Mouse (Mus musculus): Measurements from ENCODE around the gene Tpm3. TPM values are rescaled to one million over a fixed set of nuclear protein-coding genes. Genes with fewer than 3 reads are reported as not detected.
"Not testable (repeated sequence)": the region's sequence is repeated elsewhere in the genome, so short reads cannot be mapped to it uniquely, and the experiment has no call there.

Tpm3 gene
- polyA plus RNA-seq, 1 experiment from 2014 or later = 541 TPM

DNA sequence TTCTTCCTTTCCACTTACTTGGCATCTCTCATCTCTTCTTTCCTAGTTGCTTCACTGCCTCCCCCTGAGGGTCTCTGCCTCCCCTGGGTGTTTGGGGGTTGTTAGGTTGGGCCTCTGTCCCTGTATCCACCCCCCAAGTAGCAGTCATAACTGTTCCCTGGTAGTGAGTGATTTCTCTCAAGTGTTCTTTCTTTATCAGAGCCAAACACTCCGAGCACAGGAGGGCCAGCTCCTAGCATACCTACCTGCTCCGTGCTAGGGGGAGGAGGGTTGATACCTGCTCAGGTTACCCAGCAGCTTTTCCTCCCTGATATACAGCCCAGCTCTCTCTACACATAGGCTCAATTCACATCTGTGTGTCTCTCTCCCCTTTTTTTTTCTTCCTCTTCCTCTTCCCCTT lies 16.2 kb downstream of the Tpm3 start:
- Histone ChIP-seq H3K4me1 (replicated peaks) (peaks cover 17% of the 10 kb centered on the region), H3K4me3 (no peak overlapping the region), H3K27me3 (ENCODE audit: insufficient read depth, poor library complexity, severe bottlenecking) (no peaks in the 10 kb centered on the region), H3K27ac (no peak overlapping the region), H3K9me3 (no peaks in the 10 kb centered on the region), H3K36me3 (peaks cover 88% of the 10 kb centered on the region)
- WGBS = 98% methylated on average over 2 of the region's 2 CpGs
- DNase-seq (ENCODE audit: low spot score) = no peak

DNA sequence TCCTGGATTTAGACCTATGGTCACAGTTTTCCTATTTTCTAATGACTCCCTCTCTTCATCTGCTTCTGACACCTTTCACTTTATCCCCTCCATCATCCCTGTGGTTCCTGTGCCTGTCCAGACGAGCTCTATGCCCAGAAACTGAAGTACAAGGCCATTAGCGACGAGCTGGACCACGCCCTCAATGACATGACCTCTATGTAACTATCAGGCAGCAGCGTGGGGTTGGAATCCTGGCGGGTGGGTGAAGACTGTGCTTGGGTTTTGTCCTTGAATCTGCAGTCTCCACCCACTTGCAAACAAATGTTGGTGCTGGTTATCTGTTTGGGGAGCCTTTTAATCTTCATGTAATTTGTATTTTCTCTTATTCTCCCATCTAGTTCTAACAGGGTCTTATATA lies 18.4 kb downstream of the Tpm3 start:
- 90% methylated on average over 6 of the region's 6 CpGs for WGBS
- Histone ChIP-seq H3K27ac (no peak overlapping the region), H3K36me3 (peaks cover 100% of the 10 kb centered on the region), H3K4me3 (no peak overlapping the region), H3K9me3 (no peaks in the 10 kb centered on the region), H3K4me1 (replicated peaks) (no peaks in the 10 kb centered on the region), H3K27me3 (ENCODE audit: insufficient read depth, poor library complexity, severe bottlenecking) (no peaks in the 10 kb centered on the region)
- DNase-seq (ENCODE audit: low spot score) = no peak

GRCm38 (mm10) chr3:90094453-90094852 lies 22.0 kb downstream of the Tpm3 start:
- Histone ChIP-seq H3K9me3 (no peaks in the 10 kb centered on the region), H3K36me3 (peaks cover 100% of the 10 kb centered on the region), H3K27me3 (ENCODE audit: insufficient read depth, poor library complexity, severe bottlenecking) (no peaks in the 10 kb centered on the region), H3K4me3 (no peak overlapping the region), H3K4me1 (replicated peaks) (no peaks in the 10 kb centered on the region), H3K27ac (no peak overlapping the region)
- DNase-seq (ENCODE audit: low spot score) = no peak
- WGBS = 95% methylated on average over 3 of the region's 3 CpGs

DNA sequence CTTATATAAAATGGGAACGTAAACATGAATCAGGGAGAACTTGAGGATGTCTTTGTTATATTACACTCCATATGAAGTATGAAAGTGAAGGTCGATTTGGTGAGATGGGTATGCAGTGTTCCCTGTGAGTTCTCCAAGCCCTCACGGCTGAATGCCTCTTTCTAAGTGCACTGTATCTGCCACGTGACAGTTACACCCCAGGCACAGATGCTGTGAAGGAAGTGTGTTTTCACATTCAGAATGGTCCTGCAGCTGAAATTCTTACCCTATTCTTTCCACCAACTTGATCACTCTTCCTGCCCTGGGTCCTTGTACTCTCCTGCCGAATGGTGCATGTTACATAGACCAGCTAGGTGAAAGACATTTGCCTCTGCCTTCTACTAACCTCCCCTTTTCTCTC lies 25.5 kb downstream of the Tpm3 start:
- no peak overlapping the region for H3K27ac ChIP-seq
- no peaks in the 10 kb centered on the region for H3K9me3 ChIP-seq
- peaks cover 95% of the 10 kb centered on the region for H3K36me3 ChIP-seq
- H3K4me1 ChIP-seq (replicated peaks) = no peaks in the 10 kb centered on the region
- no peaks in the 10 kb centered on the region for H3K27me3 ChIP-seq (ENCODE audit: insufficient read depth, poor library complexity, severe bottlenecking)
- DNase-seq (ENCODE audit: low spot score) = no peak
- WGBS = 86% methylated on average over 5 of the region's 5 CpGs
- H3K4me3 ChIP-seq = no peak overlapping the region

DNA sequence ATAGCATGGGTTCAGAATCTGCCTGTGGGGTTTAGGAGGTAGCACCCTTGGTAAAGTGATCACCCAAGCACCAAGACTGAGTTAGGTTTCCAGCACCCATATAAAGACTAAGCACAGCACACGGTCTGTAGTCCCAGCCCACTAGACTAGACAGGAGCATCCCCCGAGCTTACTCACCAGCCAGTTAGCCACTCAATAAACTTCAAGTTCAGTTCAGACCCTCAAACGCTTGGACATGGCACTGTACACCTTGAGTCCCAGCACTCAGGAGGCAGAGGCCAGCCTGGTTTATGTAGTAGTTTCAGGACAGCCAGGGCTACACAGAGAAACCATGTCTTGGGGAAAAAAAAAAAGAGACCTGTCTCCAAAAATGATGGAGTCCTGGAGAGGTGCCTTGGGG lies 28.6 kb downstream of the Tpm3 start:
- Histone ChIP-seq H3K9me3 (no peaks in the 10 kb centered on the region), H3K4me3 (no peak overlapping the region), H3K27me3 (ENCODE audit: insufficient read depth, poor library complexity, severe bottlenecking) (no peaks in the 10 kb centered on the region), H3K36me3 (peaks cover 73% of the 10 kb centered on the region), H3K4me1 (replicated peaks) (no peaks in the 10 kb centered on the region), H3K27ac (no peak overlapping the region)
- 95% methylated on average over 3 of the region's 3 CpGs for WGBS
- no peak for DNase-seq (ENCODE audit: low spot score)

DNA sequence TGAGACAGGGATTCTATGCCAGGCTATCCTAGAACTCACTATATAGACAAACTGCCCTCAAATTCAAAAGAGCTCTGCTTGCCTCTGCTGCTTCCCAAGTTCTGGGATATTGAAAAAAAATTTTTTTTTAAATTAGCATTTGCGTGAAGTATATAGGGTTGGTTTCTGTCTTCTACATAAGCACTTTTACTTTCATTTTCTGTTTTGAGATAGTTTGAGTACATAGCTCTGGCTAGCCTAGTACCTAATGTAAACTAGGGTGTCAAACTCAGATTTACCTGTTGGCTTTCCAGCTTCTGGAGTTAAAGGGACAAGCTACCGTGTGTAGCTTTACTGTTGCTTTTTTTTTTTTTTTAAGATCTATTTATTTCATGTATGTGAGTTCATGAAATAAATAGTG lies 29.2 kb downstream of the Tpm3 start:
- Histone ChIP-seq H3K9me3 (no peaks in the 10 kb centered on the region), H3K4me3 (no peak overlapping the region), H3K36me3 (peaks cover 66% of the 10 kb centered on the region), H3K27ac (no peak overlapping the region), H3K4me1 (replicated peaks) (no peaks in the 10 kb centered on the region), H3K27me3 (ENCODE audit: insufficient read depth, poor library complexity, severe bottlenecking) (no peaks in the 10 kb centered on the region)
- 96% methylated on average over 2 of the region's 2 CpGs for WGBS
- no peak for DNase-seq (ENCODE audit: low spot score)

GRCm38 (mm10) chr3:90102239-90102638 lies 29.8 kb downstream of the Tpm3 start:
- 86% methylated on average over 2 of the region's 2 CpGs for WGBS
- H3K36me3 ChIP-seq = peaks cover 61% of the 10 kb centered on the region

DNA sequence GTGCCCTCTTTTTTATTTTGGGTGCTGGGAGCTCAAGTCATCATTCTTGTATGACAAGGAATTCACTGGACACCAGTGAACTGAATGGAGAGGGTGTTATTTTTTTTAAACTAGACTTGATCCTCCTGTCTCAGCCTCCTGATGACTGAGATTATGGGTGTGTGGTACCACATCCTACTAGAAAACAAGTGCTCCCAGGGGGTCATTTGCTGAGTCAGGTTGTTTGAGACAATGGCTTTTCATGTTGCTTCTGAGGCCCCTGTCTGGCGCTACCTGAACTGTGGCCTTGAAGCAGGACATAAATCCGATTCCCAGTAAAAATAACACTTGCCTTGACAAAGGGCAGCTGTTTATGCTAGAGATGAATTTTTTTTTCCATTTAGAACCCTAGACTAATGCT lies 30.7 kb downstream of the Tpm3 start:
- DNase-seq (ENCODE audit: low spot score) = no peak
- Histone ChIP-seq H3K27me3 (ENCODE audit: insufficient read depth, poor library complexity, severe bottlenecking) (no peaks in the 10 kb centered on the region), H3K27ac (no peak overlapping the region), H3K9me3 (no peaks in the 10 kb centered on the region), H3K36me3 (peaks cover 51% of the 10 kb centered on the region), H3K4me3 (no peak overlapping the region), H3K4me1 (replicated peaks) (no peaks in the 10 kb centered on the region)
- WGBS = 88% methylated on average over 2 of the region's 2 CpGs

More at GRCm38 (mm10) chr3:90102239-90102638, 29.8 kb downstream of the Tpm3 start:
- no peaks in the 10 kb centered on the region for H3K27me3 ChIP-seq (ENCODE audit: insufficient read depth, poor library complexity, severe bottlenecking)
- H3K4me3 ChIP-seq = no peak overlapping the region
- H3K4me1 ChIP-seq (replicated peaks) = no peaks in the 10 kb centered on the region
- no peaks in the 10 kb centered on the region for H3K9me3 ChIP-seq
- DNase-seq (ENCODE audit: low spot score) = no peak
- no peak overlapping the region for H3K27ac ChIP-seq

DNA sequence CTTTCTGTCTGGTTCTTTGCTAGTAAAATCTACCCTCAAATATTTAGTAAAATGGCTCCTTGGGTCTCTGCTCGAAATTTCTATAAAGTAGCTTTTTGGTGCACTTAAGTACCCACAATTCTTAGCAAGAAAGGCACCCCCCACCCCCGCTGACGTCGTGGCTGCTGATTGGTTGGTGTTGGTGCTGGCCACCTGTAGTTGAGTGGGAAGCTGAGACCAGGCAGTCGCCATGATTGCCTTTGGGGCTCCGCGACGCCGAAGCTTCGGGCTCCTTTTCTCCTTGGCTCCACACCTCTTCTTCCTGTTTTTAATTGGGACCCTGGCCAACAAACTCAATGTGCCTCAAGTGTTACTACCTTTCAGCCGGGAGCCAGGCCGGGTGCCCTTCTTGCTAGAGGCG lies 31.5 kb downstream of the Tpm3 start, which contains the start of gene Nup210l:
Gene Nup210l (plus strand): TSS at position 195 of the 400 bp plus-strand sequence.
- no peak for DNase-seq (ENCODE audit: low spot score)
- Histone ChIP-seq H3K4me3 (no peak within 1 kb of the TSS), H3K36me3 (peaks cover 44% of the 10 kb centered on the region), H3K27ac (no peak within 1 kb of the TSS), H3K4me1 (replicated peaks) (no peaks in the 10 kb centered on the region), H3K27me3 (ENCODE audit: insufficient read depth, poor library complexity, severe bottlenecking) (no peaks in the 10 kb centered on the region), H3K9me3 (no peaks in the 10 kb centered on the region)
- 83% methylated on average over 13 of the region's 13 CpGs for WGBS

DNA sequence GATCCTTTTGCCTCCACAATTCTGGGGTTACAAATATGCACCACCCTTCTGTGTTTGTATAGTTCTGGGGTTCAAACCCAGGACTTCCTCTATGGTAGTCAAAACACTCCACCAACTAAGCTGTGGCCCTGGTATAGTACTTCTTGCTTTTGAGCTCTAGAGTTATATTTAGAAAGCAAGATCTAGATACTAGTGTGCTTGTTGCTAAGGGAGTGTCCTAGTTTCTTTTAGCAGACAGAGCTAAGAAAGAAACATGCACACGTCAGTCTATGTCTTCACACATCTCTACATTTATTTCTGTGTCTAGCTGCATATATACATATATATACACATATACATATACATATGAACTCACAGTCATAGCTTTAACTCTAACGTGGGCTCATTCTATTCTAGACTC lies 39.3 kb downstream of the Tpm3 start:
- 83% methylated on average over 2 of the region's 2 CpGs for WGBS
- Histone ChIP-seq H3K9me3 (no peaks in the 10 kb centered on the region), H3K4me3 (no peak overlapping the region), H3K27me3 (ENCODE audit: insufficient read depth, poor library complexity, severe bottlenecking) (no peaks in the 10 kb centered on the region), H3K36me3 (no peaks in the 10 kb centered on the region), H3K4me1 (replicated peaks) (no peaks in the 10 kb centered on the region), H3K27ac (no peak overlapping the region)
- no peak for DNase-seq (ENCODE audit: low spot score)

DNA sequence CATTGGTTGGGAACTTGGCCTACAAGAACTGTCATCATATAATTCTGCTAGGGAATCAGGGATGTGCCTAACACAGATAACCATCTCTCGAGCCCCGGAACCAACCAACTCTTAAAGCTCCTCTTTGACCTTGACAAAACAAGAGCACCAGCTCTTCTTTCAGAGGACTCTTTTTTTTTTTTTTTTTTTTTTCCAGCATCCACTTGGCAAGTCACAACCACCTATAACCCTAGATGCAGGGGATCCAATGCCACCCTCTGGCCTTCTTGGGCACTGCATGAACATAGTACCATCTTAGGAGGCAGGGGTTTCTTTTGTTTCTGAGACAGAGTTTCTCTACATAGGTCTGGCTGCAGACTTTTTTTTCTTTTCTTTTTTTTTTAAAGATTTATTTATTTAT lies 41.9 kb downstream of the Tpm3 start:
- Histone ChIP-seq H3K4me1 (replicated peaks) (no peaks in the 10 kb centered on the region), H3K27me3 (ENCODE audit: insufficient read depth, poor library complexity, severe bottlenecking) (no peaks in the 10 kb centered on the region), H3K36me3 (no peaks in the 10 kb centered on the region), H3K27ac (no peak overlapping the region), H3K9me3 (no peaks in the 10 kb centered on the region), H3K4me3 (no peak overlapping the region)
- WGBS = 85% methylated on average over 2 of the region's 2 CpGs
- no peak for DNase-seq (ENCODE audit: low spot score)

DNA sequence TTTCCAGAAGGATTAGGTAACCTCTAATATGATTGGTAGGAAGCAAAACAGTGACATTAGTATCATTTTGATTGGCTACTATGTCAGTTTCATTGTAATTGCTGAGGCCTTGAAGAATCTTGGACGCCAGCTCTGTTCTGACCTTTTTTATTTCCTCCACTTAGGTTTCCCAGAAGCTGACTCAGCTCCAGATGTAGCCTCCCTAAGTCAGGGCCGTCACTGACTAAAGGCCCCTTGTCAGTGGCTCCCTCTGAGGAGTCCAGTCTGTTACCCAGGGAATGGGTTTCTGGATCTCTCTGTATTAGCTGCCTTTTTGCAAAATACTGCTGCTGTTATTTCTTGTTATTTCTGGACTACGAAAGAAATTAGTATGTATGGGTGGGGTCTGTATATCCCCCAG lies 43.1 kb downstream of the Tpm3 start:
- H3K9me3 ChIP-seq = no peaks in the 10 kb centered on the region
- no peaks in the 10 kb centered on the region for H3K27me3 ChIP-seq (ENCODE audit: insufficient read depth, poor library complexity, severe bottlenecking)
- WGBS = 87% methylated on average over 3 of the region's 3 CpGs
- no peak for DNase-seq (ENCODE audit: low spot score)
- no peaks in the 10 kb centered on the region for H3K4me1 ChIP-seq (replicated peaks)
- no peak overlapping the region for H3K4me3 ChIP-seq
- no peaks in the 10 kb centered on the region for H3K36me3 ChIP-seq
- no peak overlapping the region for H3K27ac ChIP-seq

DNA sequence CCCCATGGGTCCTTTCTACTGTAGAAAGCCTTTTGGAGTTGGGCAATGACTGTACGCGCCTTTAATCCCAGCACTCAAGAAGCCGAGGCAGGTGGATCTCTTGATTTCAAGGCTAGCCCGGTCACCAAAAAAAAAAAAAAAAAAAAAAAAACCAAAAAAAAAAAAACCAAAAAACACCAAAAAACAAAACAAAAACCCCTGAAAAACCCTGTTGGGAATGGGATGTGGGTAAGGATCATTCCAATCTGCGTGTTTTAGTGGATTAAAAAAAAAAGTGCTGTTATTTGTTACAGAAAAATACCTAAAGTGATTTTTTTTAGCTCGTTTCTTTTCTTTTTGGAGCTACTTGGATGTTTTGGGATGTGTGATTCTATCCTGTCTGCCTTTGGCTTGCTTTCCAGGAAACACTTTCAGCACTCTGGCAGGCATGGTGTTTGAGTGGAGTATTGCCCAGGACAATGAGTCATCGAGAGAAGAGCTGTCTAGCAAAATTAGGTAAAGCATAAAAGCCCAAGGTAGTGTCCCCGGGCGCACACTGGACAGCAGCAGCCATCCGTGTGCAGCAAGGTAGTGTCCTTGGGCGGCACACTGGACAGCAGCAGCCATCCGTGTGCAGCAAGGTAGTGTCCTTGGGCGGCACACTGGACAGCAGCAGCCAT lies 45.8 kb downstream of the Tpm3 start:
- H3K4me3 ChIP-seq = no peak overlapping the region
- WGBS = 92% methylated on average over 13 of the region's 13 CpGs
- H3K9me3 ChIP-seq = no peaks in the 10 kb centered on the region
- DNase-seq (ENCODE audit: low spot score) = no peak
- no peaks in the 10 kb centered on the region for H3K36me3 ChIP-seq
- H3K27ac ChIP-seq = no peak overlapping the region
- no peaks in the 10 kb centered on the region for H3K4me1 ChIP-seq (replicated peaks)
- H3K27me3 ChIP-seq (ENCODE audit: insufficient read depth, poor library complexity, severe bottlenecking) = no peaks in the 10 kb centered on the region

- not testable (repeated sequence) for H3K4me1 ChIP-seq (replicated peaks); H3K4me3 ChIP-seq; H3K27me3 ChIP-seq (ENCODE audit: insufficient read depth, poor library complexity, severe bottlenecking); H3K9me3 ChIP-seq; H3K27ac ChIP-seq; H3K36me3 ChIP-seq; DNase-seq (ENCODE audit: low spot score)
- WGBS = 78% methylated on average over 5 of the region's 5 CpGs
These were observed 49.6 kb downstream of the Tpm3 start for GRCm38 (mm10) chr3:90122036-90122435.

Data from hindbrain, embryonic 10.5 days (tissue).